Mouse (Mus musculus): ENCODE data around the gene Ppp1r9a. TPM values are rescaled to one million over a fixed set of nuclear protein-coding genes. Genes with fewer than 3 reads are reported as not detected.

Ppp1r9a gene
- polyA plus RNA-seq, 1 experiment from 2014 or later, result 12.1 TPM

- TF ChIP-seq CTCF (IDR thresholded peaks at IDR 0.05), result no peak
- no peaks in the 10 kb centered on the region for H3K27me3 ChIP-seq
- in situ Hi-C loops (cut with MboI; ENCODE audit: low pct_unique_long_range_greater_than_20kb), result no loop called here
- POLR2A ChIA-PET, result interaction anchor here (0.7 kb wide), 1 partner anchor 252 kb away, joined by 3 read pairs; no protein-coding TSS in a partner anchor
- CTCF ChIA-PET, result no interaction called here
- DNase-seq (ENCODE audit: low read depth, low spot score) (no peak), ATAC-seq (no peak)
Measured at GRCm38 (mm10) chr6:4956651-4957050, 53.9 kb downstream of the Ppp1r9a start.

- no peak for ATAC-seq
- TF ChIP-seq CTCF (IDR thresholded peaks at IDR 0.05), result no peak
- no peak for DNase-seq (ENCODE audit: low read depth, low spot score)
- in situ Hi-C loops (cut with MboI; ENCODE audit: low pct_unique_long_range_greater_than_20kb), result no loop called here
- CTCF ChIA-PET, result no interaction called here
- H3K27me3 ChIP-seq, result no peaks in the 10 kb centered on the region
- POLR2A ChIA-PET, result no interaction called here
Measured at GRCm38 (mm10) chr6:4962197-4962596, 59.5 kb downstream of the Ppp1r9a start.

DNA sequence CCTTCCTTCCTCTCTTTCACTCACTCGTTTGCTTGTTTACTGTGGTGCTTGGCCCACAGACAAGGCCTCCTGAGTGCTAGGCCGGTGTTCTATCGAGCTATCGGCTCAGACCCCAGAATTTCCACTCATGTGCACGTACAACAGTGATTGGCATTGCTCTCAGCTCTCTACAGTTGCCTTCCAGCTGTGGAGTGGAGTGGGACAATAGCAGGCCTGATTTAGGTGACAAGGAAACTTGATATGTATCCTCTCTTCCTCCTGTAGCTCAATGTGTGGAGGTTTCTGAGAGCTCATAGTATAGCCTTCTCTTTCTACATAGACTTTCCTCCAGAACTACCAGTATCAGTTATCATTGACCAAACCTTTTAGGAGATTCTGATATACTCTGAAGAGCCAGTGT is 60.3 kb downstream of the Ppp1r9a start:
- DNase-seq (ENCODE audit: low read depth, low spot score) (no peak), ATAC-seq (no peak)
- TF ChIP-seq CTCF (IDR thresholded peaks at IDR 0.05), result no peak
- POLR2A ChIA-PET, result no interaction called here
- CTCF ChIA-PET, result interaction anchor here (0.6 kb wide), 1 partner anchor 739 kb away, joined by 3 read pairs; no protein-coding TSS in a partner anchor
- in situ Hi-C loops (cut with MboI; ENCODE audit: low pct_unique_long_range_greater_than_20kb), result no loop called here
- H3K27me3 ChIP-seq, result no peaks in the 10 kb centered on the region

DNA sequence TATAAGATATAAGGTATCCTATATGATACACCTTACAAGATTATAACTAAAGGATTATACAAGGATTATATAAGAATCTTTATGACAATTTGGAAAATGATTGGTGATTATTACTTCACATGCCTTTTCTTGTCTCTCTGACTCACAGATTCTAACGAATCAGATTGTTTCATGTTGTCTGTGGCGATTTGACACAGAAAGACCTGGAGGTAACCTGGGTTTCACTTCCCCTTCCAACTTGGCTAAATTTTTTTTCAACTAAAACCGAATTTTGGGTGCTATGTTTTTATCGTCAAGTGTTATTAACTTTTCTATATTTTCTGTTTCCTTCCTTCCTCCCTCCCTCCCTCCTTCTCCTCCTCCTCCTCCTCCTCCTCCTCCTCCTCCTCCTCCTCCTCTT is 64.5 kb downstream of the Ppp1r9a start:
- CTCF ChIA-PET, result no interaction called here
- in situ Hi-C loops (cut with MboI; ENCODE audit: low pct_unique_long_range_greater_than_20kb), result no loop called here
- TF ChIP-seq CTCF (IDR thresholded peaks at IDR 0.05), result no peak
- POLR2A ChIA-PET, result no interaction called here
- H3K27me3 ChIP-seq, result no peaks in the 10 kb centered on the region
- no peak for DNase-seq (ENCODE audit: low read depth, low spot score)
- ATAC-seq, result no peak

- no peak for TF ChIP-seq CTCF (IDR thresholded peaks at IDR 0.05)
- ATAC-seq (no peak), DNase-seq (ENCODE audit: low read depth, low spot score) (no peak)
- POLR2A ChIA-PET, result no interaction called here
- in situ Hi-C loops (cut with MboI; ENCODE audit: low pct_unique_long_range_greater_than_20kb), result no loop called here
- H3K27me3 ChIP-seq, result no peaks in the 10 kb centered on the region
- CTCF ChIA-PET, result no interaction called here
Measured at GRCm38 (mm10) chr6:4971229-4971628, 68.5 kb downstream of the Ppp1r9a start.

- ATAC-seq (peak; percentile 60), DNase-seq (ENCODE audit: low read depth, low spot score) (peak; percentile 24)
- in situ Hi-C loops (cut with MboI; ENCODE audit: low pct_unique_long_range_greater_than_20kb), result no loop called here
- CTCF ChIA-PET, result no interaction called here
- POLR2A ChIA-PET, result no interaction called here
- no peaks in the 10 kb centered on the region for H3K27me3 ChIP-seq
- no peak for TF ChIP-seq CTCF (IDR thresholded peaks at IDR 0.05)
Measured at GRCm38 (mm10) chr6:4972808-4973207, 70.1 kb downstream of the Ppp1r9a start.

DNA sequence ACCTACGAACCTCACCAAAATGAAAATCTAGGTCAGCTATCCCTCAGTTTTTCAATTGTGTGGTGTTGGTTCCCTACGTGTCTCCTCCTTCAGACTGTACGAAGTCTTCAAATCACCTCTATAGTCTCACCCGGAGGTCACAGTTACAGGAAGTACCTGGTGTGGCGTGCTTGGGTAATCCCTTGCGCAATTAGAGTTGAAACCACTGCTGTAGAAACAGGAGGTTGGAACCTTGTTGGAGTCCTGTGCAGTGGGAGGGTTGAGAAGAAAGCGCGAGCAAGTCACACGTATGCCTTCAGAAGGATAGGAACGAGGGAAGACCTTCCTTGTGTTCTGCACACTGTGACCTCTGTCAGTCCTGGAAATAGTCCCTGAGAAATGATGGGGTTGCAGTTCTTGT is 70.6 kb downstream of the Ppp1r9a start:
- no peak for DNase-seq (ENCODE audit: low read depth, low spot score)

DNA sequence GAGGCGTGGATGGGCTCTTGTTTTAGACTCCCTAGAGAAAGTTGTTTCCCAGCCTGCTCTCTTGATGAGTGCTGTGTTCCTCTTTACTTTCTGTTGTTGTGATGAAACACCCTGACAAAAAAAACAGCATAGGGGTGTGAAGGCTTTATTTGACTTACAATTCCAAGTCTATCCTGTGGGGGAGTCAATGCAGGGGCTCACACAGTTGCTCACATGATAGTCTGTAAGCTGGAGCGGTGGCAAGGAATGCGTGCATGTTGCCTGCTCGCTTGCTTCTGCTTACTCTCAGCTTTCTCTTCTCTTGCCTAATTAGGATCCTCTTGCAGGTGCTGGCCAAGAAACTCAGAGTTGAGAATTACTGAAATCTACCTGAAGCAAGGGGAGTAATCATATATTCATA is 74.8 kb downstream of the Ppp1r9a start:
- ChIA-PET POLR2A (no interaction called here), CTCF (interaction anchor here (1.3 kb wide), 1 partner anchor 18 kb away, joined by 4 read pairs; no protein-coding TSS in a partner anchor)
- no peaks in the 10 kb centered on the region for H3K27me3 ChIP-seq
- no peak for TF ChIP-seq CTCF (IDR thresholded peaks at IDR 0.05)
- in situ Hi-C loops (cut with MboI; ENCODE audit: low pct_unique_long_range_greater_than_20kb), result no loop called here
- no peak for DNase-seq (ENCODE audit: low read depth, low spot score)
- no peak for ATAC-seq

More for the DNA sequence above, 70.6 kb downstream of the Ppp1r9a start:
- CTCF ChIA-PET, result no interaction called here
- TF ChIP-seq CTCF (IDR thresholded peaks at IDR 0.05), result no peak
- H3K27me3 ChIP-seq, result no peaks in the 10 kb centered on the region
- POLR2A ChIA-PET, result no interaction called here
- in situ Hi-C loops (cut with MboI; ENCODE audit: low pct_unique_long_range_greater_than_20kb), result no loop called here
- peak; percentile 35 for ATAC-seq

GRCm38 (mm10) chr6:4978249-4978648 is 75.5 kb downstream of the Ppp1r9a start:
- TF ChIP-seq CTCF (IDR thresholded peaks at IDR 0.05), result no peak
- DNase-seq (ENCODE audit: low read depth, low spot score) (no peak), ATAC-seq (no peak)
- in situ Hi-C loops (cut with MboI; ENCODE audit: low pct_unique_long_range_greater_than_20kb), result no loop called here
- ChIA-PET POLR2A (interaction anchor here (0.6 kb wide), 1 partner anchor 31 kb away, joined by 5 read pairs; no protein-coding TSS in a partner anchor), CTCF (no interaction called here)
- H3K27me3 ChIP-seq, result no peaks in the 10 kb centered on the region

- no peak for TF ChIP-seq CTCF (IDR thresholded peaks at IDR 0.05)
- DNase-seq (ENCODE audit: low read depth, low spot score) (no peak), ATAC-seq (no peak)
- CTCF ChIA-PET, result no interaction called here
- POLR2A ChIA-PET, result no interaction called here
- in situ Hi-C loops (cut with MboI; ENCODE audit: low pct_unique_long_range_greater_than_20kb), result no loop called here
- no peaks in the 10 kb centered on the region for H3K27me3 ChIP-seq
Measured at GRCm38 (mm10) chr6:4978897-4979296, 76.2 kb downstream of the Ppp1r9a start.

- in situ Hi-C loops (cut with MboI; ENCODE audit: low pct_unique_long_range_greater_than_20kb), result no loop called here
- ChIA-PET CTCF (interaction anchor here (1.0 kb wide), 1 partner anchor 8 kb away, joined by 3 read pairs; no protein-coding TSS in a partner anchor), POLR2A (interaction anchor here (0.9 kb wide), 1 partner anchor 17 kb away, joined by 3 read pairs; no protein-coding TSS in a partner anchor)
Measured at GRCm38 (mm10) chr6:4980113-4980512, 77.4 kb downstream of the Ppp1r9a start.

DNA sequence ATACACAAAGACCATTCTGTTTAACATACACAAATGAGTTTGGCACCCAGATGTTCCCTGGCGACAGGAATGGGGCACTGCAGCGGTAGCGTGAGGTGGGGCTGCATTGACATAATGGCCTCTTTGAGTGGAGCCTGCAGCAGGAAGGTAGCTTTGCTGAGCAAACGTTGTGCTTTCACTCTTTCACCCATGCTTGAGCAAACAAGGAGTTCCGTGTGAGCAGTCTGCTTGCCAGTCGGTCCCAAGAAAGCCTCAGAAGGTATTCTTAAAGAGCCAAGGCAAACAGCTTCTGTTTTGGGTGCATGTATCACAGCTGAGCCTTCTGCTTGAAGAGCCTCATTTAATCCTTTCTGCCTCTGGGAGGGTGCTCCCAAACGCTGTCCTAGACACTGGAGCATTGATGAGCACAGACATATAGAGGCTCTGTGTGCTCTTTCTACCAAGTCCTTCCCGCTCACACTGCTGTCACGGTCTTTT is 80.0 kb downstream of the Ppp1r9a start:
- H3K27me3 ChIP-seq, result no peaks in the 10 kb centered on the region
- TF ChIP-seq CTCF (IDR thresholded peaks at IDR 0.05), result no peak
- ChIA-PET POLR2A (no interaction called here), CTCF (no interaction called here)
- DNase-seq (ENCODE audit: low read depth, low spot score) (no peak), ATAC-seq (no peak)
- in situ Hi-C loops (cut with MboI; ENCODE audit: low pct_unique_long_range_greater_than_20kb), result no loop called here

More at GRCm38 (mm10) chr6:4980113-4980512, 77.4 kb downstream of the Ppp1r9a start:
- no peaks in the 10 kb centered on the region for H3K27me3 ChIP-seq
- DNase-seq (ENCODE audit: low read depth, low spot score), result no peak
- ATAC-seq, result no peak
- no peak for TF ChIP-seq CTCF (IDR thresholded peaks at IDR 0.05)

Measured in Patski (cell line).